Mouse (Mus musculus) erythroblast, adult 5-6 weeks (primary cell): ENCODE measurements around the gene Nck2. TPM values are rescaled to one million over a fixed set of nuclear protein-coding genes. Genes with fewer than 3 reads are reported as not detected.

Source experiments
- ATAC-seq: replicated peaks from 2 replicates; pipeline ENCODE4 v1.8.0; 2016; ENCODE audit warnings: moderate number of reproducible peaks, mild to moderate bottlenecking, moderate TSS enrichment, inconsistent platforms; ENCODE audit not compliant: poor library complexity, low FRiP score, severe bottlenecking
- total RNA-seq, 2 experiments: library from RNA; stranded (forward) in 1 of 2; stranded (reverse) in 1 of 2; fragments of 150-400 nt in 1 of 2; fragments of 200-764, 138-1000 nt in 1 of 2; gene quantifications; 2 replicates each; pipeline versions ENCODE4 v1.2.3 to v1.2.4; 2015 to 2017; ENCODE audit warnings: low replicate concordance in 2 of 2

The Nck2 gene
- total RNA-seq, 2 experiments from 2014 or later = 0.77 to 2.4 TPM

DNA sequence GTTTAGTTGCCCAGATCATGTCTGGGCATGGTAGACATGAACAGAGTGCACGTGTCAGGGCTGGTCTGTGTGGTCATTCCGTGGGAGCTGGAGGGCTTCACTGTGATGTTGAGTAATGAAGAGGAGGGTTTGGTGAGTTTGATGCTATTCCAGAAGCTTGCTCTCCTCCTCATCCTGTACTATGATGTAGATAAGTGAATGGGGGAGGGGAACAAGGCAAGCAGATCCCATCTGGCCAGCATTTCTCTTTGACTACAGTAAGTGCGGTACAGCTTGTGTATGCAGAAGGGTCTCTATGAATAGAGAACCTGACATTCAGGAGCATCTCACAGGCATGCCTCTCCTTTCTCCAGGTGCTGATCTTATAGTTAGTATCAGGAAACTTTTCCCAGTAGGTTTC, 52.6 kb downstream of the Nck2 start:
- ATAC-seq = no peak

DNA sequence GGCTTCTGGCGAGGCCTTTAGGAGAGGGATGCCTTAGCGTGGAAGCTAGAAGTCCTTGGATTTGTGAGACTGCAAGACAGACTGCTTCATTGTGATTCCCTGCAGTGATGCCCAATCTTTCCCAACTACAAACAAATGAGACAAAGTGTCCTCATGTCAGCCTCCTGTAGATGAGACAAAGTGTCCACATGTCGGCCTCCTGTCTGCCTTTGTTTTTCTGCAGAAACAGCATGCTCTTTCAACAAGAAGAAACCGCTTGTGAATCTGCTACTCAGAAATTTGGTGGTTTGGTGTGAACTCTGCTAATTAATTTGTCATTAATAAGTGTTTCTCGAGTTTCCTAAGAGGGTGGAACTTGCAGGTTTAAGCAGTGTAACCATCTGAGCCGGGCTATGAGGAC, 53.6 kb downstream of the Nck2 start:
- no peak for ATAC-seq

- no peak for ATAC-seq
Measured at GRCm38 (mm10) chr1:43500121-43500520, 55.7 kb downstream of the Nck2 start.

GRCm38 (mm10) chr1:43501143-43501919, 57.0 kb downstream of the Nck2 start:
- ATAC-seq = no peak

- ATAC-seq = no peak
Measured at GRCm38 (mm10) chr1:43501920-43502791, 57.8 kb downstream of the Nck2 start.

DNA sequence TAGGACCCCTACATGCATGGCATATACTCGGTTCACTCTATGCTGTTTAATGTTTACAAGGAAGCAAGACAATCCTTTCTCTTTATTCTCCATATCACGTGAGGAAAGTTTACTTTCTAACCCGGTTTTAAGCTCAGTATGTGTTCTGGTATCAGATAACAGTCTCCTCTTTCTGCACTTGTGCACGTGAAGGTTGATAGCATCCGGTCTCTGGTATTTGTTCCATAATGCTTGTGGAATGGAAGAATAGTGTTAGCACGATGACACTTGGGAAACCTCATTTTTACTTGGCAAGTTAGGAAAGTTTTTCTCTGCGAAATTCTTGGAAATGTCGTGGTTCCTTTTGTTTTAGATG, 58.4 kb downstream of the Nck2 start:
- ATAC-seq = no peak

GRCm38 (mm10) chr1:43503261-43503660, 58.9 kb downstream of the Nck2 start:
- no peak for ATAC-seq

GRCm38 (mm10) chr1:43503676-43504075, 59.3 kb downstream of the Nck2 start:
- no peak for ATAC-seq

DNA sequence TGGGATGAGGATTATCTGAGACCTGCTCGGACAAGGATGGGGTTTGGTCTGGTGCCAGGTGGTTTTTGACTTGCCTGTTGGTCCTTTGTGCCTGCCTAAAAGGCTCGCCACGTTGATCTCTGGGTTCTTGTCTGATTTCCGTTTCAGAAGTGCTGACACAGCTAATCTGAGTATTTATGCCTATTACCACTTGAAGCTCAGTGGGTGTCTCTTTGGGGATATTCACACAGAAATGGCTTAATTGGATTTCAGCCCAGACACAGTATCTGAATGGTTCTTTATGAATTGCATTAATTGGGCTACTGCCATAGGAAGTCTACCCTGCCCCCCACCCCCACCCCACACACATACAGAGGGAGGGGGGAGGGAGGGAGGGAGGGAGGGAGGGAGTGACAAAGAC, 59.9 kb downstream of the Nck2 start:
- ATAC-seq = no peak

DNA sequence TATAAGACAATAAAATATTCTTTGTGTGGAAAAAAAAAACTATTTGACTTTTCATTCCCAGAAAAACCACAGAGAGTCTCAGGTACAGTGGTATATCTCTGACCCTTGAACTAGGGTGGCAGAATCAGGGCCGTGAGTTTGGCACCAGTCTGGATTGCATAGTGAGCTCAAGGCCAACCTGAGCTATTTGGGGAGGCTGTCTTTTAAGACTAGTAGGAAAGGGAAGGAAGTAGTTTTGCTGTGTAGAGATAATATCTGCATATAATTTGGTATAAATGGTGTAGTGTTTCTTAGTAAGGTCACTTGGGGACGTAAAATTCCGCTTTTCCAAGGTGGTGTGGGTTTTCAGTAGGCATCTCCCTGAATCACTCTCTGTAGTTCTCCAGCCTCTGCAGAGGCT, 62.3 kb downstream of the Nck2 start:
- ATAC-seq = no peak

DNA sequence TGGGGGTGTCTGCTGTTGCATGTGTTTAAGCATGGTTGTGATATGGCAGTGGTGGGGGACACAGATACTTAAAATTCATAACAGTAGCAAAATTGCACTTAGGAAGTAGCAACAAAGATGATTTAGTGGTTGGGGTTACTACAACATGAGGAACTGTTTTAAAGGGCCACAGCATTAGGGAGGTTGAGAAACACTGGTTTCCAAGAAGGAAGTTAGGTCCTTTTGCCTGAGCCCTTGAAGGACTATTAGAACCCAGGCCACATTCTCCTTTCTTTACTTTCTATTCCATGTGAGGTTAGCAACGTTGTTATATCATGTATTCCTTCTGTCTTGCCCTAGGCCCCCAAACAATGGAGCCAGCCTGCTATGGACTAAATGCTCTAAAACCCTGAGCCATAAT, 63.4 kb downstream of the Nck2 start:
- ATAC-seq = no peak

GRCm38 (mm10) chr1:43511256-43511655, 66.9 kb downstream of the Nck2 start:
- 0 out of 2 replicates have a peak, but pooled peaks have one; percentile 46 for ATAC-seq

GRCm38 (mm10) chr1:43511667-43512066, 67.3 kb downstream of the Nck2 start:
- no peak for ATAC-seq

GRCm38 (mm10) chr1:43517405-43517804, 73.0 kb downstream of the Nck2 start:
- no peak for ATAC-seq

- no peak for ATAC-seq
Measured at GRCm38 (mm10) chr1:43520216-43520988, 76.0 kb downstream of the Nck2 start.

DNA sequence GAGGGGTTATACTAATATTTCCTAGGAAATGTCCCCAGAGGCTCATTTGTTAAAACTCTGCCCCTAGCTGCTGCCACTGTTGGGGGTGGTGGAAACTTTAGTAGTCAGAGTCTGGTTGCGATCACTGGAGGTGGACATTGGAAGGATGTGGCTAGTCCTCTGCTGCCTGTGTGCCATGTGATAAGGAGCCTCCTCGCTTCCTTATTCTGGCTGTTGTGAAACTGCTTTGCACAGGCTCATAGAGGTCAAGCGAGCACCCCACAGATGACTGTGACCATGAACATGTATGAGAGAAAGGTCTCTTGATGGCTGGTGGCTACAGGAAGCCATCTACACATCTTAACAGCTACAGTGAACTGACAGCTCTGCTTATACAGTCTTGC, 76.6 kb downstream of the Nck2 start:
- ATAC-seq = 0 out of 2 replicates have a peak, but pooled peaks have one; percentile 45

GRCm38 (mm10) chr1:43521512-43521911, 77.1 kb downstream of the Nck2 start:
- no peak for ATAC-seq

DNA sequence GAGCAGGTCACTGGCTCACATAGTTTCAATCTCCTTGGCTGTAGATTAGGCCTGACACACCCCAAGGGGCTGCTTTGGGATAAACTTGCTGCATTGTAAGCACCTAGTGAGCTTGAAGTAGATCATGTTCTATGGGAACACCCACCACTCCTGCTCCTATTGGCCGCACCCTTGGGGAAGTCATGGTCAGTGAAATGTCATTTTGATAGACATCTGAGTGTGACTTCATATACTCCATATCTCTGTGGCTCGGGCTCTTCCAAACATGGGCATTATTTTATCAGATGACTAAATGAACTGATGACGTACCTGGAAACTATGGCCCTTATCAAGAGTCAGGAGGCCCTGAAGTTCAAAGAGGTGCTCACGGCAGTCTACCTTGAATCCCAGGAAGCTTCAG, 77.6 kb downstream of the Nck2 start:
- no peak for ATAC-seq

GRCm38 (mm10) chr1:43522976-43523375, 78.6 kb downstream of the Nck2 start:
- no peak for ATAC-seq

DNA sequence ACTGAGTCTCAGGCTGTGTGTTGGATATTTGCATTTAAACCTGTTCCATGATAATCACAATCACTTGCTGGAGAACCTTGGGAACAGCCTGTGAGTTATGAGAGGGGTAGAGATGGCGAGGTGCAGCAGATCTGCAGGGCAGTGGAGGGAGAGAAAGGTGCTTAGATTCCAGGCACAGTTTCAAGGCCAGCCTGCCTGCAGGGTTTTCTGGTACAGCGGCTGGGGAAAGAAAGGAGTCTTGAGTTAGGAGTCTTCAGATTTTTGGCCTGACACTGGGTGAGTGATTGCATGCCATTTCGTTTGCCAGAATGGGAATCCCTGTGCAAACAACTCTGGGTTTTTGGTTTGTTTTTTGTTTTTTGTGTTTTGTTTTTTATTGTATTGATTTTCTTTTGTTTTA, 80.0 kb downstream of the Nck2 start:
- ATAC-seq = no peak
